Mouse (Mus musculus) gastrocnemius, adult 18-20 months (tissue): ENCODE measurements around the gene Smim13. TPM values are rescaled to one million over a fixed set of nuclear protein-coding genes. Genes with fewer than 3 reads are reported as not detected.
"Not testable (repeated sequence)": the region's sequence is repeated elsewhere in the genome, so short reads cannot be mapped to it uniquely, and the experiment has no call there.

Source experiments
- DNase-seq: peaks from one replicate; pipeline ENCODE4 v3.0.0; 2021; ENCODE audit warnings: low spot score
- long read RNA-seq, 2 experiments: library from polyadenylated mRNA; stranded (forward); transcript quantifications; one replicate each; pipeline ENCODE4 v2.0.0; 2021
- total RNA-seq, 2 experiments: library from RNA; stranded (reverse); gene quantifications; 2 replicates each; pipeline ENCODE4 v1.2.3; 2021

The Smim13 gene
- 10 to 100 TPM; 37.3 to 37.5 TPM for total RNA-seq
- long read RNA-seq, experiment 1, full-length matches to known transcripts: 106 of 117 reads
- long read RNA-seq, experiment 1, partial matches to known transcripts: 9 of 117 reads
- long read RNA-seq, experiment 1, other reads (novel, unspliced or antisense): 2 of 117 reads
- long read RNA-seq, experiment 2, full-length matches to known transcripts: 58 of 75 reads
- long read RNA-seq, experiment 2, partial matches to known transcripts: 16 of 75 reads
- long read RNA-seq, experiment 2, other reads (novel, unspliced or antisense): 1 of 75 reads

DNA sequence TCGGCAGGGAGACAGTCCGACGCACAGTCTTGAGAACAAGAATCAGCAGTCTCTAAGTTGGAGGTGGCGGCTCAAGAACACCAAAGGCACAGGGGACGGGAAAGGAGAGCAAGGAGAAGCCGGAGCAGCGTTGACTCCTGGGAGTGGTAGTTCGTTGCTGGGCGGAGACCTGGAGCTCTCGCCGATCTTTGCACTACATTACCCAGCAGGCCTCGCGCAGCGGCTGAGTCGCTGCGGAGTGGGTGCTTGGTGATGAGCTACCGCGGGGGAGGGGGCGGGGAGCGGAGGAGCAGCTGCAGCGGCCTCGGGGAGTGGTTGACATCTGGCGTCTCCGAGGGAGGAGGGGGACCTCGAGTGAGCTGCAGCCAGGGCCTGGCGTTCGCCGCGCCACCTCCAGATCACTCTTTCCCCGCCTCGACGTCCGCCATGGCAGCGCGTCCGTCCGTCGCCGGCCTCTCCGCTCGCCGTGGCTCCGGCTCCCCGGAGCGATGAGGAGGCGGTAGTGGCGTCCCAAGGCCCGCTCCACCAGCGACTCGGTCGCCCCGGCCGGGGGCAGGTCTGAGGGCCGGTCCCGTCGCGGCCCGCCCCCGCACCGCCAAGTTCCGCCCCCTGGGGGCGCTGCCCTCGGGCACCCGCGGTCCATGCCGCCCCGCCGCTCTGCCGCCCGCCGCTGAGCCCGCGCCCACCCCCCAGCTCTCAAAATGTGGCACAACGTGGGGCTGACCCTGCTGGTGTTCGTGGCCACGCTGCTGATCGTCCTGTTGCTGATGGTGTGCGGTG, at the start of gene Smim13:
Smim13 (plus strand) TSS at position 307 of the 780 bp plus-strand sequence.
- peak; percentile 95 for DNase-seq

DNA sequence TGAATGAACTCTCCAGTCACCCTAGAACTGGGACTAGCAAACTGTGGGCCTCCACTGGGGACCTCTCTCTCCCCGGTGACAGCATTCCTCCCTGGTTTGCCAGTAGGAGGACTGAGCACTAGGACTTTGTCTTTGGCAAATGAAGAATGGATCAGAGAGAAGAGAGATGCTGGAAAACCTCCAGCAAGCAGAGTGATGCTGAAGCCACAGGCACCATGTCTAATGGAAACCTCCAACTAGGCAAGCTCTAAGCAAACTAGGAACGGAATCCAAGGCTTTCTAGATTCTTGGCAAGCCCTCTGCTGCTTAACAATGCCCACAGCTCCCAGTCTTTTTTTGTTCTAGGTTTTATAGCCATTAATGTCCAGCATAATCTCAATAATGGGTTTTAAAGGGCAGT, 48.8 kb upstream of the Smim13 start:
- DNase-seq: no peak

DNA sequence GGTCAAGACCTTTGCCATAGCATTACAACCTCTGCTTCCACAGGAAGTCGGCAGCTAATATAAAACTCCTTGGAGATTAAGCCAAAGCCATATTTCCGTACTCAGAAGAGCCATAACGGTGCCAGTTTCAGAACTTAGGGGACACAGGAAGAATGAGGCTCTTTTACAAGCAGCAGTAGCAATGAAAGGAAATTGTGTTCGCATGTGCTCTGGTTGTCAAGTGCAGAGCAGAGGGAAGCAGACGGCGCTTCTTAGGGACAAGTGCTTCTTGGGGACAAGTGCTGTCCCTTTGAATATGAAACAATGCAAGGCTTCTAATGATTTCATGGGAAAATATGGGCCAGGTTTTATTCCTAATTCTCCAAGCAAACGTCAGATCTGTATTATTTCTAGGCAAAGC, 46.4 kb upstream of the Smim13 start:
- DNase-seq: no peak

DNA sequence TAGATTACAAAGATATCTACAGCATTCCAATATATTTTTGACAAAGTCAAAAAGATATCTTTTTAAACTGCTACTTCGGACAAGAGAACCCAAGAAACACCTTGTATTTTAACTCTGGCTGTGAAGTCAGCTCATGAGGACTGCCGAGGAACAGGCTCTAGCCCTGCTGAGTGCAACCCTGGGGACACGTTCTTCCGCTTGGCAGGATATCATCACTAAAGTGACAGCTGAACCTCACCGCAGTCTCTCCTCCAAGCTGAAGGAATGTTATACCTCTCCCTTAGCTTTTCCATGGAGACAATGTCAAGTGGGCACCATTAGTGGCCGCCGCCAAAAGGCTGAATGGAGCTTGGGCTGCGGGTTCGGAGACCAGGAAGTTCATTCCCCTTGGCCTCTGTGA, 46.0 kb upstream of the Smim13 start:
- DNase-seq: no peak

DNA sequence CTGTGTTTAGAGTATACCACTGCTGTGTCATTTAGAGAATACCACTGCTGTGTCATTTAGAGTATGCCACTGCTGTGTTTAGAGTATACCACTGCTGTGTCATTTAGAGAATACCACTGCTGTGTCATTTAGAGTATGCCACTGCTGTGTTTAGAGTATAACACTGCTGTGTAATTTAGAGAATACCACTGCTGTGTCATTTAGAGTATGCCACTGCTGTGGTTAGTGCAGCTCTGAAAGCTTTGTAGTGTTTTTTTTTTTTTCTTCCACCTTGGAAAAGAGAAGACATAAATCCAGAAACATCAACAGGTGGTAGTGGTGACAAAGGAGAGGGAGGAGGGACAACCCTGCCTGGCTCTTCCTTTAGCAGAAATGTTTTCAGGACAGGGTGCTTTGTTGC, 44.1 kb upstream of the Smim13 start:
- DNase-seq: not testable (repeated sequence)

DNA sequence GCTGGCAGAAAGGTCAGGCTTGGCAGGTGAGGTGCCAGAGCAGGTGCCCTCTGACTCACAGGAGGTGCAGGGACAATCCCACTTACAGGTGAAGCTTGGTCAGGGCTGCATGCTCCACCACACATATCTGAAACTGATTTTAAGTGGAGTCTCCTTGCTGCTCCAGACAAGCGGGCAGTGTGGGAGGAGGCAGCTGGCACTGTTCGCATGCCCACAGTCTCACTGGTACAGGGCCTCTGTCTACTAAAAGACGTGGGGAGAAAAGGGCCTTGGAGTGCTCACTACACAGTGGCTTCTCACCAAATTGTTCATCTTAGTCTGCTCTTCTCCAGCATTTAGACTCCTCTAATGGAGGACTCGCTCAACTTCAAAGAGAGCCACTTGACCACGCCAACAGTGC, 43.4 kb upstream of the Smim13 start:
- no peak for DNase-seq

DNA sequence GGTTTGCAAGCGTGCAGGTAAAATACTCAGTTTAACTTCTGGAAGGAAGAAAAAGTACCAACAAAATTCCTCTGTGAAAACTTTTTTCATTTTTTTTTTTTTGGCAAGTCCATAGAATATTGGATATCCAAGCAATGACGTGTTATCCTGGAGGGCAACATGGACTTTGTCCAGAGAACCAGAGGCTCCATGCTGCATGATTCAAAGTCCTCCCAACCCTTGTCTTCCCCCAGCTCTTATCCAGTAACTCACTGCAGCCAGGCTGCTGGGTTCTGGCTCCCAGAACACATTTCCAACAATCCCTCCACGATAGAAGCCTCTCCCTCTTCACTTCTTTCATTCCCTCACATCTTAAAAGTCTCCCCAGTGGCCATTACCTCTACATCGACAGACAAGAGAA, 38.4 kb upstream of the Smim13 start:
- no peak for DNase-seq

DNA sequence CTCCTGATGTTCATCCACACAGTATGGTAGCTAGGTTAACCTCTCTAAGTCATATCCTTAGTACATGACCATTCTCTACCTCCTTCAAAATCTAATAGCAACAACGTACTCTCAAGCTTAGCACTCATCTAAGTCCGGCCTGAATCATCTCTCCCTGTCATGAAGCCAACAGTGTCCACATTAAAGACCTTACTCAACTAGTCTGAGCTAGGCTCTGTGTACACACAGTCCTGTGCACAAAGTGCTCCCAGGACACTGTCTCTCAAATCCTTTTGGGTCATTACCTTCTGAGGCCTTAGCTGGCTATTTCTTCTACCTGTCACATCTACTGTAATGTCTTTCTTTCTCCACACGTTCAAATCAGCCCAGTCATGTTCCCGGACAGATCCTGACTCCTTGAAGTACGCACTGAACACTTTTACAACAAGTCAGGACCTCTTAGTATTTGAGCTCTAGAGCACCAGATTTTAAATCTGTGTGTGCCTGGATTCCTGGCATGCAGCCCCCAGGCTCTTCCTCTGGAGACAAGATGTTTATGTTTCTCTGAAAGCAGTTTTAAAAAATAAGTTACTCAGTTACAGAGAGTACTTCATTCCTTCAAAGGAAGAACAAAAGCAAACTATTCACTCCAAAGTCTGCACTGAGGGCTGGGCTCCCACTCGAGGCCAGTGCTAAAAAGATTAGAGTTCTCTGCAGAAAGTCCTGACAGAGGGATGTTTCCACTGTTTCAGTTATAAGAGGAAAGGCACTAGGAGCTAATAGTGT, 36.9 kb upstream of the Smim13 start:
- DNase-seq: no peak

DNA sequence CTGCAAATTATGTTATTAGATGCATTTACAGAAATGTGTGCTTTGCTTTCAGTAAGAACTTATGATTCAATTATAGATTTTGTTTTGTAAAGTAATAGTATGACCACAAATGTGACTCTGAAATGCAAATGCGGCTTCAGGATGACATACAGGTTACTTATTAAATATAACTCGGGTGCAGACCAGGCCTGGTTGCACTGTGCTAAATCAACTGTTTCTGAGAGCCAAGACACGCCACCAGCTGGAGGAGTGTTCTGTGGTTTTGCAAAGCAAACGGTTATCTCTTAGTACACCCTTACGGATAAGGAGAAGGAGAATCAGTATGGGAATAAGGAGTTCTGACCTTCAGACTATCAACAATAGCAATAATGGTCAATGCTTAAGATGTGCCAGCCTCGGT, 34.0 kb upstream of the Smim13 start:
- DNase-seq: no peak

DNA sequence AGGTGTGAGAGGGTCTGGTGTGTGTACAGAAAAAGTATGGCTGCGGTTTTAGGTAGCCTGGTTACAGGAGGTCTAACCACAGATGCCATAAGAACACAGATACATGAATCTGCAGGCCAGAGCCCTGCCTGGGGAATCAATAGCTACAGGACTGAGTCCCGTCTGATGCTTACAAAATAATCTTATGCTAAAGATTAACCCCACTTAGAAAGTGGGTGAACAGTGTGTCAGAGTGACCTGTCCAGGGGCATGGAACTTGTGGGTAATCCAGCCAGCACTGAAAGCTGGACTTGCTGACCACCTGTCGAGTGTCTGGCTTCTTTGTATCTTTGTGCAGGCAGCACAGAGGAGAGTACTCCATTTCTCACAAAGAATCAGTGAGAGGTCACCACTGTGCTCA, 33.4 kb upstream of the Smim13 start:
- no peak for DNase-seq

DNA sequence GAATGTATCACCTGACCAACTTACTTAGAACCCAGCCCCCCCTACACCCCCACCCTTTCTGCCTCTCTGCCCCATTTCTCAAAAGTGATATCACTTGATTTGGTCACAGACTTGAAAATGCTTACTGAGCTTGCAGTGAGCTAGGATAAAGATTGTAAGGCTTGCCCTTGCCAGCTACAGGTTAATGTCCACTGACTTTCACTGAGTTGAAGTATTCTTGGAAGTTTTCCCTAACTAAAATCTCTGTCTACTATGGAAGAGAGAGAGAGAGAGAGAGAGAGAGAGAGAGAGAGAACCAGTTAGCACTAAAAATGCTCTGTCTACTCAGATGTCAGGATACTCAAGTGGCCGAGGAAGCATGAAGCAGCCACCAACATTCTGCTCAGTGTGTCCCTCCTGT, 30.6 kb upstream of the Smim13 start:
- DNase-seq: no peak

DNA sequence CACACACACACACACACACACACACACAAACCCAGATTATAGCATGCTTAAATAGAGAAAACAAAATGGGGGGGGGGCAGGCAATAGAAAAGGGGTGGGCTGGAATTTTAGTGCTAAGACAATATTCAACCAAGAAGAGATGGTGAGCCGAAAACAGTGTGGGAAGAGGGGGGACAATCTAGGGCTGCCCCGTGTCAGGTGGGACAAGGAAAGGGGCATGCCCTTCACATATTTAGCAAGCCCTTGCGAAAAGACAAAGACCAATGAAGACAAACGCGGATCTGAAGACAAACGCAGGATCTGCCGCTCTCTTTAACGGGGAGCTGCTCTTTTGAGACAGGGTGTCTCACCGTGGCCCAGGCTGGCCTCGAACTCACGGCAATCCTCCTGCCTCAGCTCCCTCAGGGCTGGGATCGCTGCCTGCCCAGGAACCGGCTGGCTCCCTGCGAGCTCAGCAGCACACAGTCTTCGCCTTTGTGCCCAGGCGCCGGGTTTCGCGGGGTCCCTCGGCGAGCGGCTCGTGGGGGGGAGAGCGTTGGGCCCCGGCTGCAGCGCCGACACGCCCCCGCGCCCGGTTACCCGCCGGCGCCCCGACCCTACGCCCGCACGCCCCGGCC, 29.8 kb upstream of the Smim13 start:
- no peak for DNase-seq

DNA sequence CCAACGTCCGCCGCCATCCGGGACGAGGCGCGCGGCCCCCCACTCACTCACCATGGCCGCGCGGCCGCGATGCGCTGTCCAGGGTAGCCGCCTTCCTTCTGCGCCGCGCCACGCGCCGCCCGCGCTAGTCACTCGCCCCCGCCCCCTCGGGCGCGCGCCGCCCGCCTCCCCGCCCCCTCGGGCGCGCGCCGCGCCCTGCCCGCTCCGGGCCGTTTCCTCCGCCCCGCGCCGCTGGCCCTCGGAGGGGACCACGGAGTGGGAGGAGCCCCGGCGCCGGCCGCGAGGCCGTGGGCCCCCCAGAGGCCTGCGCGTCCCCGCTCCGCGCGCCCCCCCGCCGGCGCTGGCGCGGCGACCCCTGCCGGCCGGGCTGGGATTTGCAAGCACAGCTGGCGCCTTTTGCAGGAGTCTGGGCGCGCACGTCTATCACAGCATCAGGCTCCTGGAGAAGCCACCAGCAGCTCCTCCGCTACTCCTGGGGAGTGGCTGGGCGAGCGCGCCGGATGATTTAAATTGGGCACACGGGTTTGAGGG, 29.3 kb upstream of the Smim13 start, which contains the start of gene Elovl2:
Elovl2 (minus strand) TSS at position 102 of the 531 bp plus-strand sequence.
- DNase-seq: peak; percentile 31

DNA sequence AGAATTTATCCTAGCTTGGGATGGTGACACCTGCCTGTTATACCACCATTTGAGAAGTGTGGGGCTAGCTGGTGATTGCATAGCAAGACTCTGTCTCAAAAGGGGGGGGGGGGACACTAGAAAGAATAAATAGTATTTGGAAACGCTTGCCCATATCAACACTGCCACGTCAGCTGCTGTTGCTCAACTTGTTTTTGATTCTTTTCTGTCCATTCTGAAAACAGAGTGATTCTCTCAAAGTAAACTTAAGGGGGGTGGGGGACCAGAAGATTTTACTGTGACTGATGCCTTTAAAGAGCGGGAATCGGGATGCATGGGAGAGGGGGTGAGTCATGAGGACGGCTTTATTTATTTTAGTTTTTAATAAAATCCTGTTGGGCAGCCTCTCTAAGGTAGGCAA, 23.1 kb upstream of the Smim13 start:
- no peak for DNase-seq

DNA sequence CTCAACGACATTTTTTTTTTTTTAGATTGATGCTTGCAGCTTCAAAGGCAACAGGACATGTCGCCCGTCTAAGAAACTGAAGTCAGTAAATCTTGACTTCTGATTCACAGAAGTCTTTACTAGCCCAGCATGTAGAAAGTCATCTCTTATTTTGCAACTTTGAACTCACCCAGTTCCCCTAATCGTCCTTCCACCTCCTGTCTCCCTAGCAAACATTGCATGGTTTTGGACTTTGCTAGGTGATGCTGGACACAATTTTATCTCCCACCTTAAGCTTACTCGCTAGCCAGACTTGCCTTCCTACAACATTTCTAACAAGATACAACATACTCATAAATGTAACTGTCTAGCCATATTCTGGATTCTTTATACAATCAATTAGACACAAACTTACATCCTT, 21.6 kb upstream of the Smim13 start:
- DNase-seq: no peak

DNA sequence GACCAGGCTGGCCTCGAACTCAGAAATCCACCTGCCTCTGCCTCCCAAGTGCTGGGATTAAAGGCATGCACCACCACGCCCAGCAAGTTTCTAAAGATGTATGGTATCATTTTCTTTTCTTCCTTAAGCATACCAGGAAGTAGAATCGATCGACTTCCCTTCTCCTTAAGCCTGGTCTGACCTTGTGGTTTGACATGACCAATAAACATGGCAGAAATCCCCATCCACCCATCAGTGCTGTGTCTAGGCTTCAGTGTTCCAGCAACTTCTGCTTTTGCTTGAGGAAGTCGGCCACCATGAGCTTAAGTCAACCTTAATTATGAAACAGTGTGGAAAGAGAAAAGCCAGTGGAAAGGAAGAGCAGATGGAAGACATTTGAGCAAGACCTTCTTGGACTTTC, 19.4 kb upstream of the Smim13 start:
- DNase-seq: no peak

DNA sequence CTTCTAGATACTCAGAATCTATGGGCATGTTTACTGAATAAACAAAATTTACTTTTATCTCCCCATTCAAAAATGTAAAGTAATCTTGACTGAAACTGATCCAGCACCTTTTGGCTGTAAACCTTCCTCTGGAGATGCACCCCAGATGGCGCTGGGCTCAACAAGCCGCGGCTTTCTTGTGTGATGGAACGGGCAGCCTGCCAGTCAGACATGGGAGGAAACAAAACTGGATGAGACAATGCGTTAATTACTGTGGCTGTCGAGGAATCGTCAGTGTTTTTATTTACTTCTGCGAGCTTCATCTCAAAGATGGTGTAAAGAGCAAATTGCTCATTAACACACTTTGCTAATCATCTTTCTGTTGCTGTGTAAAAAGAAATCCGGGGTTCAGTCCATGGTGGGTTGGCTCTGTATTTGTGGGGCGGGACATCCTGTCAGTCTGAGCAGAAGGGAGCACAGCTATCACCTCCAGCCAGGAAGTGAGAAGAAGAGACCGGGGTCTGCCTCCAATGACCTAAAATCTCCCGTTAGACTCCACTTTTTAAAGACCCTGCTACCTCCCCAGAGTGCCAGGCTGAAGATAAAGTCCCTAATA, 18.2 kb upstream of the Smim13 start:
- no peak for DNase-seq

DNA sequence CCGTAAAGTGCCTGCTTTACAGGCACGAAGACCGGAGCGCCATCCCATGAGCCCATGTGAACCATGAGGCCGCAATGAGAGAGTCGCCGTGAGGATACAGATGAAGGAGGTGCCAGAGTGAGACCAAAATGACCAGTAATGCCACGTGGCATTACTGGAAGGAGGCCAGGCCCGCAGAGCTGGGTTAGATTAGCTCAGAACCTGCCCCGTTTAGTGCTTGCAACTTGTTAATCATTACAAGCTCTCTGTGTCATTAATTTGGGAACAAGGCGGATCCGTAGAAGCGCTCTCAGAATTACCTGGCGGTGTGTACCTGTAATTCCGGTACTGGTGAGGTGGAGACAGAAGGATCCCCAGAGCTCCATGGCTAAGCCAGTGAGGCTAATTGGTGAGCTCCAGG, 17.4 kb upstream of the Smim13 start:
- no peak for DNase-seq

DNA sequence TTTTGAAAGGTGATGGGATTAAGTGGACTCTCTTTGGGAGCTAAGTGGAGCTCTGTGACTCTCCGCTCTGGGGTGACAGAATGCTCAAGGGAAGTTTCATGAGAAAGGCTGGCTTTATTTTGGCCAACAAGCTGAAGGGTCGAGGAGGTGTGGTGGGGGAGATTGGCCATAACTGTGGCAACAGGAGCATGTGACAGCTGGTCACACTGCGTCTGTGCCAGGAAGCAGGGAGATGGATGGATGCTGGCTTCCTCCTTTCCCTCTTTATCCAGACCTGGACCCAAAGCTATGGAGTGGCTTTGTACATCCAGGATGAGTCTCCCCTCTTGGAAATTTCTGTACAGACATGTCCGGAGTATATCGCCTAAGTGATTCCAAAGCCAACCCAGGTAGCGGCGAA, 16.4 kb upstream of the Smim13 start:
- DNase-seq: no peak

DNA sequence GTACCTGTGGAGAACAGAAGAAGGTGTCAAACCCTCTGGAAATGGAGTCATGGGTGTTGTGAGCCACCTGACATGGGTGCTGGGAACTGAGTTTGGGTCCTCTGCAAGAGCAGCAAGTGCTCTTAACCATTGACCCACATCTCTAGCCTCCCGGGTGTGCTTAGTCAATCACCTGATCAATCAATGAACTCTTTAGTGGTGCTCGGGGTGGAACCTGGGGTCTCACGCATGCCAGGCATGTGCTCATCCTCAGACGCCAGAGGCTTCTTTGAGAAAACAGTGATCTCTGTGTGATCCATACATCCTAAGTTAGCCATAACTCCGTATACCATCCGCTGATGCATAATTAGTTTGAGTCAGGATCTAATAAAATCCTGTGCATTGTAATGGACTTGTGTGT, 14.5 kb upstream of the Smim13 start:
- no peak for DNase-seq
